Mouse (Mus musculus) spleen, adult 2 months (tissue): Measurements from ENCODE around the gene Epdr1.

ENCODE experiments used
- CTCF ChIP-seq: fragments of 200-500 bp; IDR thresholded peaks from 2 replicates; pipeline ENCODE4 v1.5.1; 2011; ENCODE audit warnings: mild to moderate bottlenecking, inconsistent platforms; ENCODE audit not compliant: insufficient read depth, insufficient read length, insufficient replicate concordance; ENCODE audit errors: extremely low read depth
- POLR2A ChIP-seq: fragments of 200-500 bp; IDR thresholded peaks from 2 replicates; pipeline ENCODE4 v1.6.1; 2011; ENCODE audit warnings: low read depth, low read length, inconsistent platforms

DNA sequence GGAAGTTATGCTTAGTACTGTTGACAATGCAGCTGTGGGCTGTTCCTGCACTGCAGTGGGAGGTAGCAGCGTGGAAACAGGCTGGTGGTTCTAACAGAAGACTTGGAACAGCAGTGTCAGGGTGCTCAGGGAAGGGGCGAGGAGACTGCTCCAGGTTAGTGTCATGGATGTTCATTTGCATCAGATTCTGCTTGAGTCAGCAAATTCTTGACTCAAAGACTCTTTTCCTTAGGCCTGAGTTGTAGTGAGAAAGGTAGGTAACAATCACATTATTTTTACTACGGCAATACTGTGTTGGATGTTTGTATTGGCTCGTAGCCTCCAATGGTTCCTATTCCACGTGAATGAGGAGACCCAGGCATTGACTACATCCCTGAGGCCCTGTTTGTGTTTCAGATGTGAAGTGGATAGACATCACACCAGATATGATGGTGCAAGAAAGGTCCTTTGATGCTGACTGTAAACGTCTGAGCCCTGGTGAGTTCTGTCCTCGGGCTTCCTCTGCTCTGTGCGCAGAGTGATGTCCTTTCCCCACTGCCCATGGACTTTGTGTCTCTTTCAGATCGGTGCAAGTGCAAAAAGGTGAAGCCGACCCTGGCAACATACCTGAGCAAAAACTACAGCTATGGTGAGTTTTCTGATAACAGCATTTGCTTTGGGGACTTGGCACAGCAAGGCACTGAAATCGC, 5.0 kb upstream of the Epdr1 start:
- no peak for TF ChIP-seq POLR2A
- TF ChIP-seq CTCF, result no peak
